Mouse (Mus musculus) lung, postnatal 0 days (tissue): Measurements from ENCODE around the gene Ift43.

Experiments used
- CTCF ChIP-seq: IDR thresholded peaks from 2 replicates; pipeline ENCODE4 v1.5.1; 2016; ENCODE audit warnings: antibody characterized with exemption, mild to moderate bottlenecking
- EP300 ChIP-seq: IDR thresholded peaks from 2 replicates; pipeline ENCODE4 v1.6.1; 2016; ENCODE audit warnings: antibody characterized with exemption, mild to moderate bottlenecking, control low read depth

DNA sequence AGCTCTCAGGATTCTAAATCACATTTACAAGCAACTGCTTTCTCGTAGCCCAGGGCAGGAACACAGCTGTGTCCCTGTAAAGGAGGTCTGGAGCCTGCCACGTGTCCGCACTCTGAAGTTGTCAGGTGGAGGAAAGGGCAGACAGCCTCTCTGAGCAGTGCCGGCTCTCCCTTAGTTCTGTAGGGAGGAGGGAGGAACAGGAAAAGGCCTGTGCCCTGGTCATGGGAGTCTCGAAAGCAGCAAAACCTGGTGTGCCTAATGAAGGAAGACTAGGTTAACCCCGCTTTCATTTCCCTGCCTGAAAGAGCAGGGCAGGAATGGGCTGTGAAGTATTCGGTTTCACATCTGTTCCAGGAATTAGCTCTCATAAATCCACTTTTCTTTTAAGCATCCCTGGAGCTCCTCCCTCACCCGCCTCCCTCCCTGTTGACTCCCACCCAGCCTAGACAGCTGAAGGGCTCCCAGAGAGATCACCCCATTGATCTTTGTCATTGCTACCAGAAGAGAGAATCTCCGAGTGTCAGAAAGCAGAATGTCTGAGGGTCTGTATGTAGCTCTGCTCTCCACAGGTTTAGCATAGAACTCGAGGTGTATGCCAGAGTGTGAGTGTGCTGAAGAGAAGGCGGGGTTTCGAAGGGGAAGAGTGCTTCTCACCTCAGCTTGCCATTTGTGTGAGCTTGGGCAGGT, 45.0 kb upstream of the Ift43 start:
- TF ChIP-seq CTCF, result no peak
- TF ChIP-seq EP300, result no peak
